Mouse (Mus musculus) MEL (cell line): ENCODE results near the gene Vgll4.

ENCODE experiments used
- MAFK ChIP-seq: IDR thresholded peaks from 2 replicates; pipeline ENCODE4 v1.6.1; 2011; ENCODE audit warnings: low read depth, mild to moderate bottlenecking, low read length, improper control_type of control experiment, borderline replicate concordance
- NELFE ChIP-seq: IDR thresholded peaks from 2 replicates; pipeline ENCODE4 v1.6.1; 2011; ENCODE audit warnings: low read depth, low read length, improper control_type of control experiment
- POLR2A ChIP-seq, 2 experiments: IDR thresholded peaks; 2 replicates each; pipeline ENCODE4 v1.6.1; 2011 to 2012; ENCODE audit warnings: low read length in 2 of 2, mild to moderate bottlenecking in 2 of 2, control low read depth in 1 of 2, improper control_type of control experiment in 1 of 2, low read depth in 1 of 2, moderate library complexity in 1 of 2; ENCODE audit not compliant: control insufficient read depth in 1 of 2, insufficient read depth in 1 of 2, poor library complexity in 1 of 2
- POLR2AphosphoS5 ChIP-seq: IDR thresholded peaks from 2 replicates; pipeline ENCODE4 v1.6.1; 2012; ENCODE audit warnings: low read depth, borderline replicate concordance, mild to moderate bottlenecking, inconsistent platforms, low read length, moderate library complexity, mixed read lengths
- UBTF ChIP-seq: IDR thresholded peaks from 2 replicates; pipeline ENCODE4 v1.6.1; 2012; ENCODE audit warnings: low read depth, mild to moderate bottlenecking, inconsistent platforms, low read length, improper control_type of control experiment, moderate library complexity, borderline replicate concordance; ENCODE audit not compliant: insufficient read depth

DNA sequence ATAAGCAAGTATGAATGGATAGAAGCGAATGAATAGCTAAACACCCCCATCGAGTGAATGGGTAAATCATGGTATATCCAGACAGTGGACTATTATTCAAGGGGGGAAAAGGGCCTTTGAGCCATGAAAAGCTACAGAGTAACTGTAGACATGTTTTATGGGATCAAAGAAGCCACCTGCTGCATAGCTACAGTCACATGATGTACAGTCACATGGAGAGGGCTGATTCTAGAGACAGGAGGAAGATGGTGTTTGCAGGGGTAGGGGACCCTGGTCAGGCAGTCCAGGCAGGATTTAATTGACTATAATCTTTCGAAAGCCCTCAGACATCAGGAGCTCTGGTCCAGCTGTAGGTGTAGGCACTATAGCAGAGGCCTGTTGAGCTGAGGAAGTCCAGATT, 133.4 kb downstream of the Vgll4 start:
- TF ChIP-seq MAFK: no peak
- TF ChIP-seq NELFE: no peak
- no peak for TF ChIP-seq POLR2AphosphoS5
- TF ChIP-seq UBTF: no peak
- no peak for TF ChIP-seq POLR2A (IDR thresholded peaks at IDR 0.05; ENCODE audit: control insufficient read depth in 1 of 2, insufficient read depth in 1 of 2, low read depth in 1 of 2, low read length in 2 of 2, poor library complexity in 1 of 2)
